In genomic region chr10:122040372-122040771, GRCm38 (mm10) we compare ENCODE assay signal across 10 mouse cellular contexts. TPM values are rescaled to one million over a fixed set of nuclear protein-coding genes. Genes with fewer than 3 reads are reported as not detected.
DNase-seq lines count a peak whose midpoint lies in the region; ATAC-seq and TF ChIP-seq lines count a peak whose summit lies in the region.
"Had no signal": no experiment of that assay in that cellular context is flagged by ENCODE, and none has a peak within 500 bp of the region (broad histone marks: within the 10 kb centered on the region; RNA-seq: fewer than 3 reads in every experiment).

No protein-coding gene starts in this region.

- no peak overlapping the region for H3K4me3 ChIP-seq in hindbrain, postnatal 0 days (ENCODE audit: low read length)
- H3K4me3 ChIP-seq in hindbrain, embryonic 14.5 days (replicated peaks; ENCODE audit: low read length): no peak overlapping the region
- no peak overlapping the region for H3K4me3 ChIP-seq in E14TG2a.4 (replicated peaks; ENCODE audit: low read length)
- no peak overlapping the region for H3K4me3 ChIP-seq in liver, embryonic 14.5 days (ENCODE audit: insufficient read depth in 1 of 2, low read depth in 2 of 2, low read length in 2 of 2)
- H3K4me3 ChIP-seq: hindbrain, embryonic 15.5 days had no signal

- no peak overlapping the region for H3K4me2 ChIP-seq in hindbrain, postnatal 0 days (ENCODE audit: low read depth, low read length)
- no peak overlapping the region for H3K4me2 ChIP-seq in hindbrain, embryonic 14.5 days (replicated peaks)
- no peak overlapping the region for H3K4me2 ChIP-seq in liver, embryonic 14.5 days (ENCODE audit: low read depth)
- H3K4me2 ChIP-seq: hindbrain, embryonic 15.5 days had no signal

- no peaks in the 10 kb centered on the region for H3K27me3 ChIP-seq in hindbrain, postnatal 0 days (ENCODE audit: insufficient read depth, low read length)
- H3K27me3 ChIP-seq in hindbrain, embryonic 14.5 days (ENCODE audit: control insufficient read depth, insufficient read depth, low read length): no peaks in the 10 kb centered on the region
- H3K27me3 ChIP-seq in E14TG2a.4 (ENCODE audit: insufficient read depth, low read length): no peaks in the 10 kb centered on the region
- H3K27me3 ChIP-seq in liver, embryonic 14.5 days (ENCODE audit: control insufficient read depth, insufficient read depth, low read length): no peaks in the 10 kb centered on the region
- H3K27me3 ChIP-seq: hindbrain, embryonic 15.5 days had no signal

- peak; percentile 62 for TF ChIP-seq CTCF in hindbrain, postnatal 0 days (IDR thresholded peaks at IDR 0.05; ENCODE audit: low read depth)
- TF ChIP-seq CTCF in E14TG2a.4 (conservative IDR thresholded peaks at IDR 0.05; ENCODE audit: low read length): peak; percentile 88
- peak; percentile 79 for TF ChIP-seq CTCF in liver, embryonic 14.5 days (IDR thresholded peaks at IDR 0.05; ENCODE audit: low read depth)

- no peaks in the 10 kb centered on the region for H3K36me3 ChIP-seq in hindbrain, postnatal 0 days (ENCODE audit: insufficient read depth, low read length)
- peaks cover 17% of the 10 kb centered on the region; the same call in 1 of the 2 replicates for H3K36me3 ChIP-seq in hindbrain, embryonic 14.5 days (replicated peaks; ENCODE audit: control insufficient read depth, insufficient read depth)
- H3K36me3 ChIP-seq in E14TG2a.4 (ENCODE audit: insufficient read depth, low read length): no peaks in the 10 kb centered on the region
- no peaks in the 10 kb centered on the region for H3K36me3 ChIP-seq in liver, embryonic 14.5 days (replicated peaks; ENCODE audit: control insufficient read depth, insufficient read depth, low read depth)

- no peak for TF ChIP-seq EP300 in liver, embryonic 14.5 days (IDR thresholded peaks at IDR 0.05; ENCODE audit: low read depth)

- no peak overlapping the region for H3K9ac ChIP-seq in hindbrain, postnatal 0 days (replicated peaks; ENCODE audit: low read length)
- H3K9ac ChIP-seq in hindbrain, embryonic 14.5 days: no peak overlapping the region
- H3K9ac ChIP-seq in liver, embryonic 14.5 days (replicated peaks): no peak overlapping the region
- H3K9ac ChIP-seq: hindbrain, embryonic 15.5 days had no signal

- intact Hi-C loops in left cerebral cortex, postnatal 10 days (cut with DNase I): loop anchor here (10.0 kb wide), 1 partner anchor 206 kb away; no protein-coding TSS in a partner anchor

- DNase-seq in hindbrain, postnatal 0 days (ENCODE audit: low spot score): no peak
- no peak for DNase-seq in hindbrain, embryonic 14.5 days (ENCODE audit: low spot score)
- peak; percentile 20 for DNase-seq in 3T3-L1 (ENCODE audit: low read depth, low spot score)
- no peak for DNase-seq in liver, embryonic 14.5 days (ENCODE audit: low read depth in 3 of 3, low spot score in 3 of 3)
- DNase-seq in neural tube, embryonic 10.5 days (ENCODE audit: extremely low spot score, low spot score): no peak
- DNase-seq in gastrocnemius, adult 8-10 months (ENCODE audit: low spot score in 2 of 2): no peak
- DNase-seq in left cerebral cortex, postnatal 10 days (ENCODE audit: extremely low spot score in 1 of 2, low spot score in 2 of 2): no peak

- 35% methylated on average over 4 of the region's 4 CpGs for WGBS in hindbrain, postnatal 0 days
- WGBS in hindbrain, embryonic 14.5 days: 41% methylated on average over 4 of the region's 4 CpGs
- 32% methylated on average over 4 of the region's 4 CpGs for WGBS in liver, embryonic 14.5 days (ENCODE audit: insufficient replicate concordance)

- no peak for ATAC-seq in hindbrain, postnatal 0 days
- no peak for ATAC-seq in hindbrain, embryonic 14.5 days (ENCODE audit: low FRiP score)
- no peak for ATAC-seq in liver, embryonic 14.5 days (ENCODE audit: insufficient read depth)
- ATAC-seq: forebrain, embryonic 16.5 days had no signal

- H3K27ac ChIP-seq in hindbrain, postnatal 0 days: no peak overlapping the region
- no peak overlapping the region for H3K27ac ChIP-seq in hindbrain, embryonic 14.5 days
- no peak overlapping the region for H3K27ac ChIP-seq in liver, embryonic 14.5 days
- H3K27ac ChIP-seq: hindbrain, embryonic 15.5 days had no signal

- no peaks in the 10 kb centered on the region for H3K9me3 ChIP-seq in hindbrain, postnatal 0 days (ENCODE audit: low read length)
- H3K9me3 ChIP-seq in hindbrain, embryonic 14.5 days (ENCODE audit: control insufficient read depth, low read length): peaks cover 3% of the 10 kb centered on the region; the same call in 1 of the 2 replicates
- H3K9me3 ChIP-seq in E14TG2a.4 (ENCODE audit: low read length): peaks cover 3% of the 10 kb centered on the region
- H3K9me3 ChIP-seq in liver, embryonic 14.5 days (ENCODE audit: control insufficient read depth, low read length): no peaks in the 10 kb centered on the region
- H3K9me3 ChIP-seq: hindbrain, embryonic 15.5 days had no signal

- peaks cover 5% of the 10 kb centered on the region for H3K4me1 ChIP-seq in hindbrain, postnatal 0 days (ENCODE audit: insufficient read depth, low read length)
- peaks cover 21% of the 10 kb centered on the region for H3K4me1 ChIP-seq in hindbrain, embryonic 14.5 days (replicated peaks; ENCODE audit: control insufficient read depth, insufficient read depth, low read length)
- peaks cover 3% of the 10 kb centered on the region; the same call in 1 of the 2 replicates for H3K4me1 ChIP-seq in E14TG2a.4 (replicated peaks; ENCODE audit: low read depth, low read length)
- peaks cover 0 to 8% of the 10 kb centered on the region in 2 experiments; a peak in 1 of 4 replicates for H3K4me1 ChIP-seq in liver, embryonic 14.5 days (replicated peaks; ENCODE audit: control insufficient read depth in 2 of 2, insufficient read depth in 2 of 2, low read length in 1 of 2)

RNA-seq across cellular contexts. Expression of gene Srgap1, which starts 6.7 kb away (rescaled TPM):
- 18.8 and 27.9 TPM in 2 replicates for total RNA-seq in hindbrain, postnatal 0 days (2014; rRNA removed)
- 24.4 TPM in 2 replicates for polyA plus RNA-seq in hindbrain, postnatal 0 days (2015; fragmentation: Nextera tagmentation; extraction: Ambion mirVana)
- polyA plus RNA-seq in hindbrain, embryonic 14.5 days (2014; fragmentation: Nextera tagmentation; extraction: Ambion mirVana): 28.2 and 34.6 TPM in 2 replicates
- 0.60 and 0.66 TPM in 2 replicates for polyA plus RNA-seq in liver, embryonic 14.5 days (2012; rRNA removed)
- polyA plus RNA-seq in liver, embryonic 14.5 days (2014; fragmentation: Nextera tagmentation; extraction: Ambion mirVana): 0.59 and 0.79 TPM in 2 replicates
- total RNA-seq in gastrocnemius, adult 8-10 months (2022): under 1 TPM; 0.22 to 0.73 (median 0.45) TPM
- total RNA-seq in left cerebral cortex, postnatal 10 days (2021): 10 to 100 TPM; 25.9 to 26.7 TPM

RNA-seq across cellular contexts. Expression of gene Rxylt1, which starts 56.8 kb away (rescaled TPM):
- 13.9 and 17.0 TPM in 2 replicates for total RNA-seq in hindbrain, postnatal 0 days (2014; rRNA removed)
- polyA plus RNA-seq in hindbrain, postnatal 0 days (2015; fragmentation: Nextera tagmentation; extraction: Ambion mirVana): 57.6 and 59.8 TPM in 2 replicates
- polyA plus RNA-seq in hindbrain, embryonic 14.5 days (2014; fragmentation: Nextera tagmentation; extraction: Ambion mirVana): 42.8 and 47.8 TPM in 2 replicates
- polyA plus RNA-seq in liver, embryonic 14.5 days (2012; rRNA removed): 1.5 and 4.2 TPM in 2 replicates
- polyA plus RNA-seq in liver, embryonic 14.5 days (2014; fragmentation: Nextera tagmentation; extraction: Ambion mirVana): 12.9 and 13.6 TPM in 2 replicates
- total RNA-seq in gastrocnemius, adult 8-10 months (2022): 10 to 100 TPM; 42.6 to 48.0 (median 47.3) TPM
- total RNA-seq in left cerebral cortex, postnatal 10 days (2021): 10 to 100 TPM; 42.0 to 46.6 TPM

Comparison
In these comparisons a context has a peak if more than half of its experiments do, and no peak if none do; other contexts are left out.
1. RNA of gene Srgap1, which starts 6.7 kb away (total RNA-seq): 25.9 to 26.7 TPM in left cerebral cortex, postnatal 10 days and 18.8 to 27.9 TPM in hindbrain, postnatal 0 days; 0.22 to 0.73 TPM in gastrocnemius, adult 8-10 months; every median in the first group is over 10 times any median in the second.
2. Peak in every context shown above with its lines, with median percentiles within 50 percentile points of each other: CTCF ChIP-seq.